Mouse (Mus musculus): ENCODE data around the gene Col28a1. TPM values are rescaled to one million over a fixed set of nuclear protein-coding genes. Genes with fewer than 3 reads are reported as not detected.

The Col28a1 gene
- 1 to 10 TPM in 1 of 2 experiments, under 1 TPM in 1; 0.68 to 1.0 TPM for total RNA-seq (2021)

GRCm38 (mm10) chr6:8192517-8192916, at the start of gene Col28a1:
Col28a1 (minus strand) TSS chr6:8192617.
- no peak for DNase-seq (ENCODE audit: low spot score)
- intact Hi-C loops (cut with DNase I) = no loop called here

- intact Hi-C loops (cut with DNase I) = no loop called here
Measured at GRCm38 (mm10) chr6:8228596-8228995, 36.2 kb upstream of the Col28a1 start.

GRCm38 (mm10) chr6:8227035-8227434, 34.6 kb upstream of the Col28a1 start:
- intact Hi-C loops (cut with DNase I) = no loop called here
- DNase-seq (ENCODE audit: low spot score) = no peak

More at GRCm38 (mm10) chr6:8228596-8228995, 36.2 kb upstream of the Col28a1 start:
- no peak for DNase-seq (ENCODE audit: low spot score)

GRCm38 (mm10) chr6:8210661-8211060, 18.2 kb upstream of the Col28a1 start:
- intact Hi-C loops (cut with DNase I) = loop anchor here (5.0 kb wide), 1 partner anchor 47 kb away; the partner anchor contains the start of genes Gm45062, Rpa3 and Umad1
- no peak for DNase-seq (ENCODE audit: low spot score)

GRCm38 (mm10) chr6:8209866-8210186, 17.4 kb upstream of the Col28a1 start:
- no peak for DNase-seq (ENCODE audit: low spot score)
- intact Hi-C loops (cut with DNase I) = loop anchor here (5.0 kb wide), 1 partner anchor 47 kb away; the partner anchor contains the start of genes Gm45062, Rpa3 and Umad1

GRCm38 (mm10) chr6:8209047-8209865, 16.8 kb upstream of the Col28a1 start, which contains the start of gene Mios:
Mios (plus strand) TSS chr6:8209222.
- intact Hi-C loops (cut with DNase I) = no loop called here
- peak; percentile 81 for DNase-seq (ENCODE audit: low spot score)

GRCm38 (mm10) chr6:8189917-8190316, 2.5 kb downstream of the Col28a1 start:
- intact Hi-C loops (cut with DNase I) = loop anchor here (1.0 to 2.0 kb wide), 3 partner anchors 124 to 457 kb away; no protein-coding TSS in a partner anchor
- DNase-seq (ENCODE audit: low spot score) = no peak

- DNase-seq (ENCODE audit: low spot score) = no peak
- intact Hi-C loops (cut with DNase I) = loop anchor here (1.0 to 2.0 kb wide), 3 partner anchors 122 to 456 kb away; no protein-coding TSS in a partner anchor
Measured at GRCm38 (mm10) chr6:8188599-8189233, 3.7 kb downstream of the Col28a1 start.

GRCm38 (mm10) chr6:8178397-8178941, 13.9 kb downstream of the Col28a1 start:
- DNase-seq (ENCODE audit: low spot score) = no peak
- intact Hi-C loops (cut with DNase I) = loop anchor here (2.0 kb wide), 1 partner anchor 84 kb away; no protein-coding TSS in a partner anchor

GRCm38 (mm10) chr6:8176116-8176515, 16.3 kb downstream of the Col28a1 start:
- no peak for DNase-seq (ENCODE audit: low spot score)
- intact Hi-C loops (cut with DNase I) = no loop called here

- DNase-seq (ENCODE audit: low spot score) = no peak
- intact Hi-C loops (cut with DNase I) = no loop called here
Measured at GRCm38 (mm10) chr6:8175346-8175745, 17.1 kb downstream of the Col28a1 start.

- intact Hi-C loops (cut with DNase I) = no loop called here
- no peak for DNase-seq (ENCODE audit: low spot score)
Measured at GRCm38 (mm10) chr6:8174062-8174461, 18.4 kb downstream of the Col28a1 start.

- intact Hi-C loops (cut with DNase I) = no loop called here
- no peak for DNase-seq (ENCODE audit: low spot score)
Measured at GRCm38 (mm10) chr6:8172101-8172500, 20.3 kb downstream of the Col28a1 start.

GRCm38 (mm10) chr6:8164741-8165140, 27.7 kb downstream of the Col28a1 start:
- no peak for DNase-seq (ENCODE audit: low spot score)
- intact Hi-C loops (cut with DNase I) = no loop called here

GRCm38 (mm10) chr6:8160001-8160400, 32.4 kb downstream of the Col28a1 start:
- intact Hi-C loops (cut with DNase I) = no loop called here
- no peak for DNase-seq (ENCODE audit: low spot score)

GRCm38 (mm10) chr6:8157121-8157520, 35.3 kb downstream of the Col28a1 start:
- intact Hi-C loops (cut with DNase I) = no loop called here

GRCm38 (mm10) chr6:8152551-8153361, 39.7 kb downstream of the Col28a1 start:
- intact Hi-C loops (cut with DNase I) = no loop called here
- DNase-seq (ENCODE audit: low spot score) = no peak

More at GRCm38 (mm10) chr6:8157121-8157520, 35.3 kb downstream of the Col28a1 start:
- DNase-seq (ENCODE audit: low spot score) = no peak

GRCm38 (mm10) chr6:8148916-8149315, 43.5 kb downstream of the Col28a1 start:
- DNase-seq (ENCODE audit: low spot score) = no peak
- intact Hi-C loops (cut with DNase I) = no loop called here

GRCm38 (mm10) chr6:8141881-8142280, 50.5 kb downstream of the Col28a1 start:
- intact Hi-C loops (cut with DNase I) = no loop called here
- DNase-seq (ENCODE audit: low spot score) = no peak

GRCm38 (mm10) chr6:8130149-8130548, 62.3 kb downstream of the Col28a1 start:
- intact Hi-C loops (cut with DNase I) = no loop called here
- no peak for DNase-seq (ENCODE audit: low spot score)

Measured in heart, postnatal 25 days (tissue).